Mouse (Mus musculus) adrenal gland, postnatal 36 days (tissue): Measurements from ENCODE around the gene Plekha1. TPM values are rescaled to one million over a fixed set of nuclear protein-coding genes. Genes with fewer than 3 reads are reported as not detected.

ENCODE experiments used
- DNase-seq, 2 experiments: peaks; one replicate each; pipeline ENCODE4 v3.0.0; 2021; ENCODE audit warnings: mixed read lengths in 1 of 2
- long read RNA-seq, 2 experiments: library from polyadenylated mRNA; stranded (forward); transcript quantifications; one replicate each; pipeline ENCODE4 v2.0.0; 2021; ENCODE audit warnings: borderline sequencing depth in 2 of 2
- total RNA-seq, 2 experiments: library from RNA; stranded (reverse); gene quantifications; 2 replicates each; pipeline ENCODE4 v1.2.3; 2021

Gene Plekha1
- total RNA-seq = 10 to 100 TPM; 22.7 to 32.2 TPM
- long read RNA-seq, experiment 1, transcript Plekha1-202 (13 exons, 2,301 nt) = major isoform, 8 of 23 reads
- long read RNA-seq, experiment 1, partial matches to known transcripts = 3 of 23 reads
- long read RNA-seq, experiment 1, other reads (novel, unspliced or antisense) = 12 of 23 reads
- long read RNA-seq, experiment 2, partial matches to known transcripts = 1 of 10 reads
- long read RNA-seq, experiment 2, other reads (novel, unspliced or antisense) = 9 of 10 reads

GRCm38 (mm10) chr7:130865613-130866591, at the start of gene Plekha1:
Gene Plekha1, plus strand, starts transcription at chr7:130865756.
- peak; percentile 98 to 99 for DNase-seq

GRCm38 (mm10) chr7:130816243-130816642, 49.3 kb upstream of the Plekha1 start:
- no peak for DNase-seq

- no peak for DNase-seq
Observed at GRCm38 (mm10) chr7:130818813-130819212, 46.7 kb upstream of the Plekha1 start.

GRCm38 (mm10) chr7:130819624-130820023, 45.9 kb upstream of the Plekha1 start:
- peak in 1 of 2 experiments; percentile 41 for DNase-seq

GRCm38 (mm10) chr7:130823992-130824391, 41.6 kb upstream of the Plekha1 start:
- no peak for DNase-seq

GRCm38 (mm10) chr7:130826343-130826742, 39.2 kb upstream of the Plekha1 start:
- DNase-seq = no peak

- DNase-seq = peak; percentile 50 to 68
Observed at GRCm38 (mm10) chr7:130827431-130827830, 38.1 kb upstream of the Plekha1 start.

GRCm38 (mm10) chr7:130827844-130828403, 37.6 kb upstream of the Plekha1 start:
- no peak for DNase-seq

- DNase-seq = no peak
Observed at GRCm38 (mm10) chr7:130828475-130828874, 37.1 kb upstream of the Plekha1 start.

- DNase-seq = no peak
Observed at GRCm38 (mm10) chr7:130831586-130831985, 34.0 kb upstream of the Plekha1 start.

- DNase-seq = peak; percentile 11 to 58
Observed at GRCm38 (mm10) chr7:130834299-130834698, 31.3 kb upstream of the Plekha1 start.

GRCm38 (mm10) chr7:130834958-130835861, 30.3 kb upstream of the Plekha1 start:
- peak; percentile 68 to 71 for DNase-seq

GRCm38 (mm10) chr7:130836066-130836465, 29.5 kb upstream of the Plekha1 start:
- DNase-seq = no peak

- DNase-seq = no peak
Observed at GRCm38 (mm10) chr7:130837941-130838657, 27.5 kb upstream of the Plekha1 start.

GRCm38 (mm10) chr7:130838658-130839025, 26.9 kb upstream of the Plekha1 start:
- DNase-seq = no peak

- no peak for DNase-seq
Observed at GRCm38 (mm10) chr7:130839380-130840100, 26.0 kb upstream of the Plekha1 start.

GRCm38 (mm10) chr7:130847164-130847718, 18.3 kb upstream of the Plekha1 start:
- no peak for DNase-seq

- no peak for DNase-seq
Observed at GRCm38 (mm10) chr7:130854684-130855292, 10.8 kb upstream of the Plekha1 start.

GRCm38 (mm10) chr7:130855681-130856080, 9.9 kb upstream of the Plekha1 start:
- DNase-seq = peak; percentile 11 to 18

- DNase-seq = no peak
Observed at GRCm38 (mm10) chr7:130857973-130858372, 7.6 kb upstream of the Plekha1 start.
